Mouse (Mus musculus): ENCODE data around the gene Gpr12. TPM values are rescaled to one million over a fixed set of nuclear protein-coding genes. Genes with fewer than 3 reads are reported as not detected.
"Not testable (repeated sequence)": the region's sequence is repeated elsewhere in the genome, so short reads cannot be mapped to it uniquely, and the experiment has no call there.

Gpr12 gene
- total RNA-seq (2017), result not detected in 2 replicates

- ATAC-seq (replicated peaks; ENCODE audit: low read depth, poor library complexity, severe bottlenecking), result no peak
Measured at GRCm38 (mm10) chr5:146584478-146585306, at the start of gene Gpr12. TSS of gene Gpr12 (minus strand) at chr5:146585239.

GRCm38 (mm10) chr5:146631602-146632001 lies 46.6 kb upstream of the Gpr12 start:
- ATAC-seq (replicated peaks; ENCODE audit: low read depth, poor library complexity, severe bottlenecking), result no peak

- no peak for ATAC-seq (replicated peaks; ENCODE audit: low read depth, poor library complexity, severe bottlenecking)
Measured at GRCm38 (mm10) chr5:146630961-146631360, 45.9 kb upstream of the Gpr12 start.

- no peak for ATAC-seq (replicated peaks; ENCODE audit: low read depth, poor library complexity, severe bottlenecking)
Measured at GRCm38 (mm10) chr5:146629636-146630035, 44.6 kb upstream of the Gpr12 start.

GRCm38 (mm10) chr5:146628804-146629203 lies 43.8 kb upstream of the Gpr12 start:
- ATAC-seq (replicated peaks; ENCODE audit: low read depth, poor library complexity, severe bottlenecking), result no peak

GRCm38 (mm10) chr5:146627901-146628300 lies 42.9 kb upstream of the Gpr12 start:
- ATAC-seq (replicated peaks; ENCODE audit: low read depth, poor library complexity, severe bottlenecking), result no peak

- ATAC-seq (replicated peaks; ENCODE audit: low read depth, poor library complexity, severe bottlenecking), result no peak
Measured at GRCm38 (mm10) chr5:146625635-146626311, 40.7 kb upstream of the Gpr12 start.

GRCm38 (mm10) chr5:146611830-146612229 lies 26.8 kb upstream of the Gpr12 start:
- ATAC-seq (replicated peaks; ENCODE audit: low read depth, poor library complexity, severe bottlenecking), result no peak

DNA sequence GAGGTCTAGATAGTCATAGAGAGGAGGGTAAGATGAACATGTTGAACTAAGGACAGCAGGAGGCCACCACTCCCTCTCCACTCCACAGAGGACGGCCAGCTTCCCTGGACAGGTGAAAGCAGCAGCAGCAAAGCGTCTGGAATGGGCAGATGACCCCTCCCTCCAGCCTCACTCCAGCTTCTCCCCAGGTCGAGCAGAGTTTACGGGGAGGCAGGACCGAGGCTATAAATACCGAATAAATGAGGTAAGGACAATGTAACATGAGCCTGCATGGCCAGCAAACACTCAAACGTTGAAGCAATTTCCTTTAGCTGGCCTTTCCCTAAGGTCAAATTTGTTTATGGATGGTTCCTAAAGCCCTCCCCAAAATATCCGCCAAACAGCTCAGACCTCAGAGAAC lies 26.0 kb upstream of the Gpr12 start:
- no peak for ATAC-seq (replicated peaks; ENCODE audit: low read depth, poor library complexity, severe bottlenecking)

GRCm38 (mm10) chr5:146609646-146610045 lies 24.6 kb upstream of the Gpr12 start:
- ATAC-seq (replicated peaks; ENCODE audit: low read depth, poor library complexity, severe bottlenecking), result no peak

DNA sequence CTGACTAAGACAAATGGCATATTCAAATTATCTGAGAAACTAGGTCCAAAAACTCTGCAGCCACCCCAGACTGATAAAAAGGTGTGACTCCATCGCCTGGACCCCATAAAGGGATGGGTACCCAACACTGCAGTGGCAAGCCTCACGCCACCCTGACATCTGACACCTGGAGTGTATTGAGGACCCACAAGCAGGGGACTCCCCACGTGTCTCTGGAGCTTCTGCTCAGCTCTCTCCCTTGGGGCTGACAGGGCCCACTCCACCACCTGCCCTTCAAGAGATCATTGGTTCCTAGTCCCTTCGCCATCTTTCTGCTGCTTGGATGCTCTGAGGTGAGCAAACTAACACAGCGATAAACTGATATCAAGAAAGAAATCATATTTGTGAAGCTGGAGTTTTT lies 22.8 kb upstream of the Gpr12 start:
- no peak for ATAC-seq (replicated peaks; ENCODE audit: low read depth, poor library complexity, severe bottlenecking)

- ATAC-seq (replicated peaks; ENCODE audit: low read depth, poor library complexity, severe bottlenecking), result no peak
Measured at GRCm38 (mm10) chr5:146606895-146607294, 21.9 kb upstream of the Gpr12 start.

- ATAC-seq (replicated peaks; ENCODE audit: low read depth, poor library complexity, severe bottlenecking), result no peak
Measured at GRCm38 (mm10) chr5:146606221-146606620, 21.2 kb upstream of the Gpr12 start.

DNA sequence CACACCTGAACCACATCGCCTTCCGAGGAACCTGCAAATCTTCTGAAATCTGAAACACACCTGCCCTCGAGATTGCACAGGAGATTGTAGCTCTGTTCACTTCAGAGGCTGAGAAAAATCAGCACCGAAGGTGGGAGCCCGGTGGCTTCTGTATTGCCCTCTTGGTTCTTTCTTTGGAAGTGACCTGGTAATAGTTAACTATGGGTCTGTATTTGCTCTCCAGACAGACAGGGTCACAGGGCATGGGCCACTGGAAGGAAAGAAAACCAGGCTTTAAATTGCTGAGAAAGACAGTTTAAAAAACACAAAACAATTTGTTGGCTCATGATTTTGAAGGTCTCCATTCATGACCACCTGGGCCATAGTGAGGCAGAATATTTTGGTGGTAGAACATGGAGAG lies 14.9 kb upstream of the Gpr12 start:
- no peak for ATAC-seq (replicated peaks; ENCODE audit: low read depth, poor library complexity, severe bottlenecking)

- ATAC-seq (replicated peaks; ENCODE audit: low read depth, poor library complexity, severe bottlenecking), result not testable (repeated sequence)
Measured at GRCm38 (mm10) chr5:146599216-146599615, 14.2 kb upstream of the Gpr12 start.

GRCm38 (mm10) chr5:146598215-146599119 lies 13.4 kb upstream of the Gpr12 start:
- ATAC-seq (replicated peaks; ENCODE audit: low read depth, poor library complexity, severe bottlenecking), result no peak

DNA sequence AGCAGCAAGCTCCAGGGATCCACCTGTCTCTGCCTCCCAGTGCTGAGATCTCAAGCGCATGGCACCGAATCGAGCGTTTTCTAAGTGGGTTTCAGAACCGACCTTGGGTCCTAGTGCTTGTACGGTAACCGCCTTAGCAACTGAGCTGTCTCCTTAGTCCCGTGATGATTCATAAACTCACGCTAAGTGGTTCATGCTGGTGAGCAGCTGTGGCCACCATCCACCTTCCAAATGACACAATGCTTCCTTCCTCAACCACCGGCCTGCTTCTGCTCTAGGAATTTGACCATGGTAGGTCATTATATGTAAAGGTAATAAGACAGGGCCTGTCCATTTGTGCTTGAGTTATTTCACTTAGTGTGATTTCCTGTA lies 12.4 kb upstream of the Gpr12 start:
- ATAC-seq (replicated peaks; ENCODE audit: low read depth, poor library complexity, severe bottlenecking), result no peak

GRCm38 (mm10) chr5:146596612-146597502 lies 11.8 kb upstream of the Gpr12 start:
- ATAC-seq (replicated peaks; ENCODE audit: low read depth, poor library complexity, severe bottlenecking), result peak; percentile 60

DNA sequence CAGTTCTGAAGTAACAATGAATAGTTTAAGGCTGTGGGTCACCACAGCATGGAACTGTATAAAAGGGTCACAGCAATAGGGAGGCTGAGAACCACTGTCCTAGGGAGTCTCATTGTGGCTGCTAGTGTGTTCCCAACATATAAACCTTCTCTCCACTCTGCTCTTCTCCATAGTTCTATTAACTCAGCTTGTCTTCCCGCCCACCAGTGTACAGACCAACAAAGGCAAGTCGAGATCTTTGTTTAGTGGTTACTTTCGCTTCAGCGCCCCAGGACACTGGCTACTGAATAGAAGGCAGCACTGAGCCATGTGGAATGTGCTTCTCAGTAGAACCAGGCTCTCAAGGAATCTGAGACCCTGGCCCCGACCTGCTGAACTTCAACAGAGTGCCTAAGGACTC lies 7.5 kb upstream of the Gpr12 start:
- no peak for ATAC-seq (replicated peaks; ENCODE audit: low read depth, poor library complexity, severe bottlenecking)

- no peak for ATAC-seq (replicated peaks; ENCODE audit: low read depth, poor library complexity, severe bottlenecking)
Measured at GRCm38 (mm10) chr5:146591636-146592035, 6.6 kb upstream of the Gpr12 start.

All from common myeloid progenitor, adult 5-6 weeks (primary cell).